Mouse (Mus musculus): Measurements from ENCODE around the gene Pnpla3.

Gene Pnpla3

GRCm38 (mm10) chr15:84217969-84218782 lies 50.5 kb downstream of the Pnpla3 start:
- DNase-seq, result no peak

DNA sequence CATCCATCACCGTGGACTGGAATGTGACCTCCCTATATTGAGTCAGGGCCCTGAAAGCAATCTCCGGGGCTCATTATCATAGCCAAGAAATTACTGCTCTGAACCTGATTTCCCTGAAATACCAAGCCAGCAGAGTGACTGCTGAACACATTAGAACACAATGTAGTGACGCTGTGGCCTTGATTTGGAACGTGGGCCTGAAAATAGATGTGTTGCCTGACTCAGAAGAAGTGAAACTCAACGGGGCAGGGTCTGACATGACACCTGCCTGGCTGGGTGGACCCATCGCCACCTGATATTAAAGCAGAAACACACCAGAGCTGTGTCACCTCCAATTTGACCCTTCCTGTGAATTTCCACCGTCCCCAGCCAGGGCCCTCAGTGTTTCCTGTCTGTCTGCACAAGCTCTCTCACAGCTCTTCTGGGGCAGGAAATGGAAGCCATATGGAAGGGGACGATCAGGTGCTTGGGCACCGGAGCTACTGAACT lies 51.2 kb downstream of the Pnpla3 start:
- DNase-seq, result peak in 1 of 2 experiments; percentile 29

- peak in 1 of 2 experiments; percentile 53 for DNase-seq
Measured at GRCm38 (mm10) chr15:84221539-84221938, 53.9 kb downstream of the Pnpla3 start.

DNA sequence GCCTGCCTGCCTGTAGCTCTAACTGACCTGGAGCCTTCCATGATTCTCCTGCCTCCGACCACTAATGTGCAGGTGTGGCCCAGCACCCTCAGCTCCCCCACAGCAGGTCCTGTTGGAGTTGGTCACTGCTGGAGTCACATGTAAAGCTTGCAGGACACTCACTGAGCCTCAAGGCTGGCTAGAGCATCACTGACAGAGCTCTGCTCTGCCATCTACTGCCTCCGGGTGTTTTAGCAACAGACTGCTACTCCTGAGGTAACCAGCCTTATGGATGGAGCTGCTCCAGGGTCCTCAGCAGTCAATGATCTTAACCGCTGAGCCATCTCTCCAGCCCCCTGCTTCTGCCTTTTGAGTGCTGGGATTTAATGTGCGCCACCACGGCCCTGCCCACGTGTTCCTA lies 55.8 kb downstream of the Pnpla3 start:
- peak; percentile 35 to 51 for DNase-seq

- no peak for DNase-seq
Measured at GRCm38 (mm10) chr15:84224779-84225178, 57.1 kb downstream of the Pnpla3 start.

DNA sequence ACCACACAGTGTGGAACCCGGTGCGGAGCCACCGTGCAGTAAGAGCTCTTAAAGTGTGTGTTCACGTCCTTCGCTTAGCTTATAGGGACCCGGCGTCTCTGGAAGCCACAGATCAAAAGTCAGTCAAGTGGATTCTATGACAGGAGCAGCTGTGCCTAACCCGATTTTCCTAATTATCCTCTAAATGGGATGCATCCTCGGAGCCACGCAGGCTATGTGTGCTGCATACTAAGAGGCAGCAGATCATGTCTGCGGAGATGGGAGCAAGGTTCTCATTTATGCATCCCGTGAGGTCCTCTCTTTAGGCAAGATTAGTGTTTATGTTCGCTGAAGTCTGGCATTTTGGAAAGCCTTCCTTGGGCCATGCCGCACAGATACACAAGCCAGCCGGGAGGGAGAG lies 59.3 kb downstream of the Pnpla3 start:
- no peak for DNase-seq

DNA sequence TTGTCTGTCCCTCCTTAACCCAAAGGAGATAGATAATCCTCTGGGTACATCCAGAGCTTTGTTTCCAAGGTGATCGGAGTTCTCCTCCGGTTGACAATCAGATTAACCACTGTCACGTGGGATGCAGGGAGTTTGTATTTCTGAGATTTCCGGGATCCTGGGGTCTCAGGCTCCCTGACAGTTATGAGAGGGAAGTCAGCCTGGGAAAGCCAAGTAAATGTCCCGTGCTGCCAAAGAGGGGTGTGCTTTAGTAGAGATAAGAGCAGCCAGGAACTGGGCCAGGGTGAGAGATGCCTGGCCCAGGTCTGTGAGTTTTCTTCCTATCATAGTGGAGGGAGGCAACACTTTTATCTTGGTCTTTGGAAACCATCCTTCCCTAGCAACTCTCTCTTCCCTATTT lies 63.0 kb downstream of the Pnpla3 start:
- peak in 1 of 2 experiments; percentile 22 for DNase-seq

- DNase-seq, result peak; percentile 53 to 58
Measured at GRCm38 (mm10) chr15:84231113-84231712, 63.6 kb downstream of the Pnpla3 start.

DNA sequence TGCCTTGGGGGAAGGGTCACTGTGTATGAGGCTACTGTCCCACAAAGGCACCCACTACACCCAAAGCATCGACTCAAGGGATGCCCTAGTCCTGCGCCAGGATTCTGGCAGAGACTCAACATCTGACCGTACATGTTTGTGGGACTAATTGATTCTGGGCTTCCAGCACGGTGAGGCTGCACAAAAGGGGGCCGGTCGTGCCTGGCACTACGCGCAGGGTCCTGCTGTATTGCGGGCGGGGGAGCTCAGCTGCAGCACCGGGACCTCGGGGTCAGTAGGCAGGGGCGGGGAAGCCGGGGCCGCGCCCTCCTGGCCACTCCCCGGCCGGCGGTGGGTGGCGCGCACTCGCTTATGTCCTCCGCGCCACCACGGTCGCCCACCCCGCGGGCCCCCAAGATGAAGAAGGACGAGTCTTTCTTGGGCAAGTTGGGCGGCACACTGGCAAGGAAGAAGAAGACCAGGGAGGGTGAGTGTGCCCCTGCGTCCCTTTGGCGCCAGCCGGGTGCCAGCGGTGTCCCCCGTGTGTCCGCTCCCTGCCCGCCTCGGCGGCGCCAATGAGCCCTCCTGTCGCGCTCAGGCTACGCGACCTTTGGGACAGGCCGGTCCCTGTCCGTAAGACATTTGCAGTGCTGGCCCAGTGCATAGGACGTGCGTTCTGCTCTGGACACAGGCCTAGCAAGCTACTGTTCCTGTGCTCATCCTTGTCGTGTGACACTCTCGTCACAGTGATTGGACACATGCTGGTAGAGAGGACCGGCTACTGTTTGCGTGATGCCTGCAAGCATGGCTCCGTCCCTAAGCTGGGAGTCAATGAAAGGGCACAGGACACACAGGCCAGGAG lies 64.3 kb downstream of the Pnpla3 start, which contains the start of gene Parvb:
TSS of gene Parvb (plus strand) at position 323 of the 841 bp plus-strand sequence.
- DNase-seq, result peak; percentile 65 to 76

GRCm38 (mm10) chr15:84232609-84233008 lies 65.0 kb downstream of the Pnpla3 start:
- DNase-seq, result no peak

GRCm38 (mm10) chr15:84234794-84235581 lies 67.4 kb downstream of the Pnpla3 start:
- no peak for DNase-seq

DNA sequence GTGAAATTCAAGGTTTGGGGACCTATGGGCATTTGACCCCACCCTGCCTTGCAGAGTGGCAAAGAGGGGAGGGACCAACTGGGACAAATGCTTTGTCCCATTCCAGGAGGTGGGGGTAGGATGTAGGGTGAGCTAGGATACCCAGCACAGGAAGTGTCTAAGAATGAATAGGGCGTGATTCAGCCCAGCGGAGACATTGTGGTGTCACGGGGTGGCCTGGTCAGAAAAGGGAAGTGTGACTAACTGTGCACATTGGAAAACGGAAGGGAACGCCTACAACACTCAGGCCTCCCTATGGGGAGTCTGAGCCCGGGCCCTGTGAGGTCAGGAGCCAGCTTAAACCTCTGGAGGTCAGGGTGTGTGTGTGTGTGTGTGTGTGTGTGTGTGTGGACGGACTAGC lies 68.0 kb downstream of the Pnpla3 start:
- DNase-seq, result peak; percentile 68 to 83

Data from kidney, postnatal 36 days (tissue).